Mouse (Mus musculus) thymus, postnatal 25 days (tissue): ENCODE results near the gene Cdh13.
"Not testable (repeated sequence)": the region's sequence is repeated elsewhere in the genome, so short reads cannot be mapped to it uniquely, and the experiment has no call there.

Experiments used
- DNase-seq: peaks from one replicate; pipeline ENCODE4 v3.0.0; 2022

Gene Cdh13

DNA sequence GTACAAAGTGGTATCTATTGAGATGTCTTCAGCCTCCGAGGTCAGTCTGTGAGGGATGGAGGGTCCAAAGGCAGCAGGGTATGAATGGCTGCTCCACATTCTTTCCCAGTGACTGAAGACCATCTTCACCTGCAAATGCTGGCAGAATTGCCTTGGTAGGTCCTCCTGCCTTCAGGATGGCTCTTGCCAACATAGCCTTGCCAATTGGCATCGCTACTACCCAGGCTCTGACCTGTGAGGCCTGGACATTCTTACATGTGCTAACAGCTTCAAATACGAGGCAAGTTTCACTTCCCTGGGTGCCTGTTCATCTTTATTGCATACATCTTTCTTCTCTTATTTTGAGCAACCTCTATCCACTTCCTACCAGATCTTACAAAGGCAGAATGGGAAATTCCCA lies 425.8 kb downstream of the Cdh13 start:
- DNase-seq = no peak

DNA sequence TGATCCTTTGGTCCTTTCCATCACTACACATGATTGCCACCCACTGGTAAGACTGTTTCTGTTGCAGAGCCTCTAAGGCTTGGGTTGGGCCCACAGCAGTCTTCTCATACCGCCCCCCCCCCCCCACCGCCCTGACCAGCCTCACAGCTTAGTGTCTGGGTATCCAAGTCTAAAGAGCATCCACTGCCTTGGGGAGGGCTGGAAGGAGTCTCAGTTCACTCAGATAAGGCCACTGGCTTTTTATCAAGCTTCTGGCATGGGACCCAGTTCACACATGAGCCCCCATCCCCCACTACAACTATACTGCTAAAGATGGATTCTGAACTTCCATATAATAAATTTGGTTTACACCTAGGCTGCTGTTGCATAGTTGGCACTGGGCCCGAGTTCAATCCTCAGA lies 428.1 kb downstream of the Cdh13 start:
- DNase-seq = no peak

DNA sequence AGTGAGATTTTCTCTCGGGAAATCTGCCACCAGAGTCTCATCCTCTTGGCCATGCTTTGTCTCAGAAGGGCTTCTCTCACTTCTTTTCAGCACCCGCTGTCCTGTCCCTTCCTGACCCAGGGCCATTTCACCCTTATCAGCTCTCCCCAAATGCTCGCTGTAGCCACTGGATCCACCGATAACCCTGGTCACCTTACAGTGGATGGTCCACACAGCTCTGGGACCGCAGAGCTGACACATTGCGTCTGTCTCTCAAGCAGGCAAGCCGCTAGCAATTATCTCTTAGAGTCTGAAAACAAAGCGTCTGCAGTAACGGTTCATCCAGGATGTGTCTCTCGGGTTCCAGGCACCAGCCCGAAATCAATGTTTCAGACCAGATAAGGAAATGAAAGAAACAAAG lies 429.6 kb downstream of the Cdh13 start:
- no peak for DNase-seq

DNA sequence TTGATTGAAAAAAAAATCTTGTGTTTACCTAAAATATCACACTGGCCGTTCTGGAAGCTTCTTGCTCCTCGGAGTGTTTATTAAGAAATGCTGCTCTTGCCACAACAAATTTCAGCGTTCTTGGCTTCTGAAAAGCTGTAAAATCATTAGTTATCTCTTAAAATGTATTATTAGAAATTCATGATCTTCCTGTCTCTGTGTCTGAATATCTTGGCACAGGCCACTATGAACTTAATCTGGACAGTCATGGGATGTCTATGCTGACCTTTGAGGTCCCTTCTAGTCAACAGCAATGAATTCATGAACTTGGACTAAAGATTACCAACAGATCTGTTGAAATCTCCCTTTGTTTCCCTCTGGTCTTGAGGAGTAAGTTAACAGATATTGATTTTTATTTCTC lies 430.1 kb downstream of the Cdh13 start:
- DNase-seq = no peak

DNA sequence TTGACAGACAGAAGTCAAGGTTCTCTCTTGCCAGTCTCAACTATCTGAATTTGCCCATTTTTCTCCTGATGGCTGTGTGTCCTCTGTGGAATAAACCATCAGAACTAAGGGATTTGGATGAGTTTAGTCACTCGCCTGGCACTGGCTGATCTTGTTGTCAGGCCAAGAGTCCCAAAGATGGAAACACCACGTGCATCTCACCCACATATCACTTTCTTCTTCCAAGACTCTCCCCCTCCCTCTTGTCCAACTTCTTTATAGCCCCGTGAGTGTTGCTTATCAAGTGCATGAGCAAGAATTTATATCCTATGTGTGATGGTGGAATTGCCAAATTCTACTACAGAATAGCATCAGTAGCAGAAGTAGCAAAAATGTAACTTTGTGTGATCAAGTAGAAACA lies 439.4 kb downstream of the Cdh13 start:
- no peak for DNase-seq

DNA sequence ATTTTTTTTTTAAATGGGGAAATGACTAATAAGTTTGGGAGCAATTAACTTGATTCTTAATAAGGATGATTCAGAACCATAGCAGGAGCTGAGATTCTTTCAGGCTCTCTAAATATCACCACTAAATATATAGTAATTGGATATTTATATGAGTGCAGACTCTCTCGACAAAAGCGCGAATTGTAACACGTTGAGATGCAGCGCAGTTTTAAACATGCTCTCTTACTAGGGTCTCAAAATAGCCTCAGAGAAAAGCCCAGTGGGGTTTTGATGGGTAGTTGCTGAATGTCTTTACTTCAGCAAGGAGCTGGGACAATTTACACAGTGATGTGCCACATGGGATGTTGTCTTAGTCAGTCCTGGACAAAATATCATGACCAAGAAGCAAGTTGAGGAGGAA lies 442.1 kb downstream of the Cdh13 start:
- DNase-seq = no peak

DNA sequence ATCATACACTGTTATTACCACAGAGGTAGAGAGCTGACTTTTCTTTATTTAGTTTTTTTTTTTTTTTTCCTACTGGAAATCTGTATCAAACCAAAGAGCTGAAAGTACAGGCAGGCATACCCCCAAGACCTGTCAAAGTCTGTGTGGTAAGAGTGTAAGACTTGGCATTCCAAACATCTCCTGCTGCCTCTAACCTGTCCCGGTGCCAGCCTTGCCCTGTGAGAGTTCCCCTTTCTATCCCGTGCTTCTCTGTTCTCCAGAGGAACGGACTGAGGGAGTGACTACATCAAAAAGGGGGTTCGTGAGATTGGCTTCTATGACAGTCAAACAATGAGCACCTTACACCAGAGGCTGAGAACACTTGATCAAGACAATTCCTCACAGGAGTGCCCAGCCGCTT lies 458.2 kb downstream of the Cdh13 start:
- no peak for DNase-seq

DNA sequence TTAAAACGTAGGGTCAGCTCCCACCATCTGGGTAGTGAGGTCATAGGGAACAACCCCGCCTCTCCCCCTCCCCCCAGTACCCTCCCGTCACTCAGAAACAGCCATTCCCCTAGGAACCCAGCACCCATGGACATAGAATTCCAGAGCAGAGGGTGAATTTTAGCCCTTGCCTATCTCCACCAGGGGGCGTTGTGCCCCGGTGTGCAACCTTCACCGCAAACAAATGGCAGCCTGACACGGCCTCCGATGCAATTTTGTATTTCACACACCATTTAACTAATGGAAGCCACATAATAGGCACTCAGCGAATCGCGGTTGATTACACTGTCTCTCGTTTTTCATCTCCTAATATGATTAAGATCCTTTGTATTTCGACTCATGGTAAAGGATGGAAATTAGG lies 461.5 kb downstream of the Cdh13 start:
- no peak for DNase-seq

DNA sequence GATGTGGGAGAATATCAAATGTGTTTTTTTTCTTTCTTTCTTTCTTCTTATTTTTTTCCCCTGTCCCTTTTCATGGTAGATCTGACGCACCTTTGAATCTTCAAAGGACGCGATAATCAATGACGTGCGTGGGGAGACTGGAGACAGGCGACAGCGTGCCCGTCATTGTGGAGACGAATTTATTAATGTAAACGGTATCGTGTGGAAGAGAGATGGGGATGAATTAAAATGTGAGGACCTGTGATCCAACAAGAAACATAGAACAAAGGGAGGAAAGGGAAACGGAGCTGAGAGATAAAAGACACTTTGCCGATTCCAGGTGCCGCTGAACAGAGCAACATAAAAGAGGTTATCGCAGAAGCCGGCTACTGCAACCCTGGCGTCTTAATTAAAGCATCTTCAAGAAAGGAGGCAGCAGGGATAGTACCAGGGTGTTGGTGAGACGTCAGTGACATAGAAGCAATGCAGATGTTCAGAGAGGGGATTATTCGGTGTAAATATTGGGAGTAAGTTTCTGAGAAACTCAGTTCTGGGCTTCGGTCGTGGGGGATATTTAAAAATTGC lies 464.6 kb downstream of the Cdh13 start:
- DNase-seq = no peak

DNA sequence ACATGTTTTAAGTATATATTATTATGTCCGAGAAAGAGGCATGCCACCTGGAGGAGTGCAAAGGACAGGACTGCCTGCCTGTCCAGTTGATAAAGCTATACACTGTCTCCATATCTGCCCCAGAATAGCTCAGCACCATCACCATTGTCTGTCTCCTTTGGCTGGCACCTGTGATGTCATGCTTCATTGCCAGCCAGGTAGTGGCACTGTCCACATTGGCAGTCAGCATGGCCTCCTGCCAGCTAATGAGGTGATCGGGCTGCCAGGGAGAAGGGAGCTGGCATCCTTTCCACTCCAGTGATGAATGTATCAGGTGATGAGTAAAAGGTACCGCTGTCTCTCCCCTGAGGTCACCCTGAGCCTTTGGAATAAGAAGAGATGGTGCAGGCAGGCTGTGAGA lies 465.7 kb downstream of the Cdh13 start:
- no peak for DNase-seq

DNA sequence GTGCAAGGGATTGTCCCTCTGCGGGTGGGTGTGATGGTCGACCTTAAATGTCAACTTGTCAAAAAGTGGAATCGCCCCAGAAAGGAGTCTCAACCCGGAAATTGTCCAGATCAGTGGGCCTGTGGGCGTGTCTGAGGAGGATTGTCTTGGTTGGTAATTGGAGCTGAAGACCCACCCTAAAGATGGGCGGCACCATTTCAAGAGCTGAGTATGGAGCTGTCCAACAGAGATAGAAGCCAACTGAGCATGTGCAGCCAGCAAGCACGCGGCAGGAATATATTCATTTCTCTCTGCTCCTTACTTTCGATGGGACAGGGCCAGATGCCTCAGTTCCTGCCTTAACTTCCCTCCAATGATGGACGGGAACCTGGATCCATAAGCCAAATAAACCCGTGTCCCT lies 466.3 kb downstream of the Cdh13 start:
- DNase-seq = no peak

DNA sequence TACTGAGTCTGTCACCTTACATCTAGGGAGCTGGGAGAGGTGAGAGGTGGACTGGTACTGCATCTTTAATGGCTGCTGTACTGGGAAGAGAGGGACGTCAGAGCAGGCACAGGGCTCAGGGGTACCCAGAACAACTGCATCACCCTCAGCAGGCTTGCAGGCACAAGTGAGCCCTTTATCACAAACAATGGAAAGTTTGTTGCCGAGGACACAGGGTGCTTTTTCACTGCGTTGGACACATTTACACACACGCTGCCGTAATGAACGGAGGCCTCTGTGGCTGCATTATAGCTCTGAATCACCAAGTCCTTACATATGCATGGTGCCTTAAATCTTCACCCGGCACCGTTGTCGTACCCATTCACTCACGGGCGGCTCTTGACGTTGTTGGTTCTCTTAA lies 470.2 kb downstream of the Cdh13 start:
- peak; percentile 1 for DNase-seq

DNA sequence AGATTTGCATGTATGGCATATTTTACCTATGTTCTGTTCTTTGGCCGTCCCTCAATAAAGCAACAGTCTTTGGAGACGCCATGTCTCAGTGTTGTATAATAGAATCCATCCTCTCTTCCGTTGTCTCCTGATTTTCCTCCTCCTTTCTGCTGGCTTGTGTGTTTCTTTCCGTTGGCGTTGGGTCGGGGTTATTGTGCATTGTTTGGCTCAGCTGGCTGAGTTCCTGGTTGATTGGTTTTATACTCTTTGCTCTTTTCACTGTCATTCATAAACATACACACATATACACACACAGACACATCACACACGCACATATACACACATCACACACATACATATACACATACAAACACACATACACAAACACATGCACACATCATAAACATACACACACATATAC lies 470.6 kb downstream of the Cdh13 start:
- no peak for DNase-seq

DNA sequence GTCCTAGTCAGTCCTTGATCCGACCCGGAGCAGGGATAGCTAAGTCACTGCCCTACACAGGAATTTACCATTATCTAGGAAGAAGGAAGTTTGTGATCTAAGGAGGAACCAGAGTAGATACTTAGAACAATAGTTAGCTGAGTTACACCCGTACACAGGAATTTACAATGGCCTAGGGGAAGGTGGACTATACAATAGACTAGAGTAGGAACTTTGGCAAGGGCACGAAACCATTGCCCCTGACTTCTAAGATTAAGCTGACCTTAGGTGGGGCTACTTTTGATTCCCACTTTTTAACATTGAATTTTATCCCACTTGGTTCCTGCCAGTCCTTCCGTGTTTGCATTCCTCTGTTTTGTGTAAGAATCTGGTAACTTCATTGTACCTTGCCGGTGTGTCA lies 494.0 kb downstream of the Cdh13 start:
- not testable (repeated sequence) for DNase-seq

DNA sequence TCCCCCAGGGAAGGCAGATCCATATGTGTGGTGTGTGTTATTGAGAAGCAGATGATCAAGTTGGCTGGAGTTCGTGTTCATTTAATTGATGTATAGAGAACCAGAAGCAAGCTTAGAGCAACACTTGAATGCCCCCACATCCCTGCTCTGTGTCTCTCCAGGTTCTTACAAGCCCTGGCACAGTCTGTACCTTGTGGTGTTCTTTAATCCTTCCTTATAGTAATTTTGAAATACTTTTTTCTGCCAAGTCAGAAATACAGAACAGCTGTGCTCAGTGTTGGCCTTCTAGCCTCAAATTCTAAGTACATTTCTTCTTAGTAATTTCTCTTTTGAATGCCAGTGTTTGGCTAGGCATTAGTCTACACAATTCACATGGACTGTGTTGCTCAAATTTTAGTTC lies 494.8 kb downstream of the Cdh13 start:
- DNase-seq = no peak

DNA sequence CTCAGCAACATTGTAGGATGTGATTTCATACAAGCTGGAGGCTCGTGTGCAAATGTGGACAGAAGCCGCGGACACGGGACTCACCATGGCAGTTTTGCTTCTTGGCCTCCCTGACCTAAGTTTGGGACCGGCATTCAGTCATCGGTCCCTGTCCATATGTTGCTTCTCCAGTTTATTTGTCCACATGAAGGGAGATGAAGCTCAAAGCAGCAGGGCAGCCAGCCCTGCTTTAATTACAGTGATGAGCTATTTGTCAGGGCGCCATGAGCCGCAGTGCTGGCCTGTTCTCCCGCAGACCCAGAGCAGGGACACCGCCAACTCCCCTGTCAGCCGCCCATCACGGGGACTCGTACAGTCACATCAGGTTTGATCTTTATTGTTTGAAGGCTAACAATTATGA lies 502.1 kb downstream of the Cdh13 start:
- no peak for DNase-seq

DNA sequence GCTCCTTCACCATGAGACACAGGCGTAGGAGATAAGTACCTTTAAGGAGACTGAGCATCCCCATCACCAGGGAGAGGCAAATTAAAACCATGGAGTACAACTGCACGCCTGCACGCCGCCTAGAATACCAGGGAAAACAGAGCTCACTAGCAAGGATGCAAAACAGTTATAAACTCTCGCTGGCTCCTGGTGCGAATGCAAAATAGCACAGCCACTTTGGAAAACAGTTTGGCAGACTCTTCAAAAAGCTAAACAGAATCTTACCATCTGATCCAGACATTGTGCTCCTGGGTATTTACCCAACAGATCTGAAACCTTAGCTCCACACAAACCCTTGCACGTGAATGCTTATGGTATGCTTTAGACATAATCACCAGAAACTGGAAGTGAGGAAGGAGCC lies 506.1 kb downstream of the Cdh13 start:
- no peak for DNase-seq

DNA sequence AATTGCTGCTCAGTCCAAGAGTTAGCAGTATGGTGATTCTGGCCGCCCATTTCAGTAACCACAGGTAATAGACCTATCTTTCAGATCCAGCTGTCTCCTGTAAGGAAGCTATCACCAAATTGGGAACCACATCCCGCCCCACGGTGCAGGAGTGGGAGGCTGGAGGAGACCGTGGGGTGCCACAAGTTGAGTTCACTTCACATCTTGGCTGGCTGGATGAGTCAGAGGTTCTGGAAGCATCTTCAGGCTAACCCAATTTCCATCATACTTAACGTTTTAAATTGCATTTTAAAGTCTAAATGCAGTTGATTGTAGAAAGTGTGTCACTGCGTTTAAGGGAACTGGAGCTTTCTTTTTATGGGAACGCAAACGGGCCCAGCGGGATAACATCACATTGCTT lies 511.4 kb downstream of the Cdh13 start:
- no peak for DNase-seq

DNA sequence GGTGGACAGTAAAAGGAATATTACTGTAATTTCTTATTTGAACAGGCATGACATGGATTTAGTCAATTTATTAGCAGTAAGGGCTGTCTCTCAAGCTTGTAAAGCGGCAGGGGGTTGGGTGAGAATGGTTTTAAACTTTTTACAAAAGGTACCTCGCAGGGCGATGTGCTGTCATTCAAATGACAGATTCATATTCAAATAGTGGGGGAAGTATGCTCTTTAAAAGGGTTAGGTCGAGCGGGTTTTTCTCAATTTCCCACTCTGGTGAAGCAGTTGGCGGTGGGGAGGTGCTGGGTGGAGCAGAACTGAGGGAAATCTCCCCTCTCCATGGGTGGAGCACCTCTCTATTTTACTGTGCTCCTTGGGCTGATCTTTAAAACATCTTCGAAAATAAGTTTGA lies 513.0 kb downstream of the Cdh13 start:
- DNase-seq = no peak

DNA sequence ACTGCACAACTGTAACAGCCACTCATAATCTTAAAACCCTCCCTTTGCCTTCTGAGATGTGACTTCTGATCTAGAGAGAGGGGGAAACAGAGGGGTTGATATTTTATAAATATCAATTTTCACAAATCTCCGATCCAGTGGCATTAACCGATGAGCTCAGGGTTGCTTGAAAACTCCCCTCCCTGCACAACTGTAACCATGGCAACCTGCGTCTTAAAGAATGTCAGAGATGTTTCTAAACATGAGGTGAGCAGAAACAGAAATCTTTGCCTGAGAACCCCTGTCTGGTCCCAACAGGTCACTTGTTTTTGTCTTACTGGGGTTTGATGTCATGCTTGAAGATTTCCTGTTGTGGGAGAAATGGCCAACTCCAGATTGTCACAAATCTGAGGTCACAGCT lies 513.6 kb downstream of the Cdh13 start:
- DNase-seq = no peak

DNA sequence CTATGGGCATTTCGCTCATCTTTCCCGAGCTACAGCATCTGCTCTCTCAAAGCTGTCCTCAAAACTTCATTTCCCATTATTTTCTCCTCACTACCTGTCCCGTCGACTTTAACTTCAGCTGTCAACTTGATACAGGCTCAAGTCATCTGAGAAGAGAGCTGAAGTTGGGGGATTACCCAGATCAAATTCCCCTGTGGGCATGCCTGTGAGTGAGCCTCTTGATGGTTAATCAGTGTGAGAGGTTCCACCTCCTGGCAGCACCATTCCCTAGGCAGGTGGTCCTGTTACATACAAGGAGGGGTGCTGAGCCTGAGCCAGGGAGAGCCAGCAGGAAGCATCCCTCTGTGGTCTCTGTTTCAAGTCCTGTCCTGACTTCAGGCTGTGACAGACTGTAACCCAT lies 519.6 kb downstream of the Cdh13 start:
- DNase-seq = no peak

DNA sequence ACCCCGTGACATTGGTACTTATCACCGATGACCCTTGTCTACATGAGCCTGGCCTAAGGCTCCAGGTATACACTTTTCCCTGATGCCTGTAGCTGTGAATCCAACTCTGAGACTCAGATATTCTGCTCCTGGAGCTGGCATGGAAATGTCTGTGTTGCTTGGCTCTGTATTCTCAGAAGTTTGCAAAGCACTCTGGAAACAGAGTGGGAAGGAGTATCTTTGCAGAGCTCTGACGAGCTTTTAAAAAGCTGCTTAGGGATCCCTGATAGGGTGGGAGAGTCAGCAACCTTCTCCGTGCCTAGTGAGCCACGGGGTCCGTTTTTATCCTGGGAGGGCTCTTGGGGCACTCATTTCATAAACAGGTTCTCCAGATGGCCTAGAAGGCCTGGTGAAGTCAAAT lies 526.1 kb downstream of the Cdh13 start:
- DNase-seq = no peak

DNA sequence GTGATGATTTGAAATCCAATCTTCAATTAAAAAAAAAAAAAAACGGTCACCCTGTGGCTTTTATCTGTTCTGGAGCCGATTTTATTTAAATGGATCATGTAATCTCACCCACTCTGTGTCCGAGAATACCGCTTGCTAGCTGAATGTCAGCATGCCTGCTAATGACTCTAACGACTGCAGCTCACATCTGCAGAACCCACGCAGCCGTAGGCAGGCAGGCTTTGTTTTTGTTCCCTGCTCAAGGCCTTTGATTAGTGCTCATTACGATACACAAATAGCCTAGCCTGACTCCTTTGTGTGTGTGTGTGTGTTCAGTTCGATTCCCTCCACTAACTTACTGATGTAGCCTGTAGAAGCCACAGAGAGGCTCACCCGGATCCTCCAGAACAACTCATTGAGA lies 531.5 kb downstream of the Cdh13 start:
- DNase-seq = no peak

DNA sequence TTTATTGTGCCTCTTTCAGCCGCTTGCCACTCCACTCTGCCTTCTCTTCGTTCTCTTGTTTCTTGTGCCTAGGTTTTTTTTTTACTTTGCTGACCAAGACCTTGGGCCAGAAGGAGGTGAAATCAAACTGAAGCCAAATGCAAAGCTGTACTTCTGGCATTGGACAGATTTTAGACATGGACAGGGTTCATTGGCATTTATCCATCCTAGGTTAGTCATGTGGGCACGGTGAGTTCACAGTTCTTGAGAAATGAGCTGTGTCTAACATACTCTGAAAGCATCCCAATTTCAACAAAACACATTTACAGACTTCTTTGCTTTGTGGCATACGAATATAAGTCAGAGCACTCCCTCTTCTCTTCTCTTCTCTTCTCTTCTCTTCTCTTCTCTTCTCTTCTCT lies 543.2 kb downstream of the Cdh13 start:
- no peak for DNase-seq

DNA sequence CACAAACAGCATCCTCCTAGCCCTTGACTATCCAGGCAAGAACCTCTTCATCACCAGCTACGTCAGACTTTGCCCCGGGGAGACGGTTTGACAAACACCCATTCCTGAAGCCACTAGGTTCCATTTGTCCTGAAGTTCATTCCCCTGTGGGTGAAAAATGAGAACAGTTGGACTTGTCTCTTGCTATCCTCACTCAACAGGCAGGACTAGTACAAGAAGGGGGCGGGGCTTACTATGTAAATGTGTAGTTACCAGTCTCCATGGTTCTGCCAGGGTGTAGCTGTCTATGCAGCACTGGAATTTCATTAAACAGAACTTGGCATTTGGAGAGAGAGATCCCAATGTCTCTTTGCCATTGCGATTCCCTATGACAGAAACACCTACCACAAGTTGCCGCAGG lies 544.2 kb downstream of the Cdh13 start:
- no peak for DNase-seq

DNA sequence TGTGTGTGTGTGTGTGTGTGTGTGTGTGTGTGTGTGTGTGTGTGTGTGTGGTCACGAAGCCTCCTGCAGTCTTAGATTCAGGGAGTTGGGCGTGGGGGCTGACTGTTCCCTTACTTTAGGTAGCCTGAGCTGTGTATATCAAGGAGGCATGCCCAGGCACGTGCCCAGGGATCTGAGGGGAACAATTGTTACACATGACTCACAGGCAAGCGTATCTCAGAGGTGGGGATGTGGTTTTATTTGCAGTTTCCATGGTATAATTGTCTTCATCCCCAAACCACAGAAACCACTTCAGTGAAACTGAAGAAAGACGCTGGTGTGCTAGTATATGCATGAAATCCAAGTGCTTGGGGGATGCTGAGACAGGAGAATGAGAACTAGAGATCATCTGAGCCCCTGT lies 546.8 kb downstream of the Cdh13 start:
- no peak for DNase-seq
